Mouse (Mus musculus): Measurements from ENCODE around the gene Wdr62.

Wdr62 gene

DNA sequence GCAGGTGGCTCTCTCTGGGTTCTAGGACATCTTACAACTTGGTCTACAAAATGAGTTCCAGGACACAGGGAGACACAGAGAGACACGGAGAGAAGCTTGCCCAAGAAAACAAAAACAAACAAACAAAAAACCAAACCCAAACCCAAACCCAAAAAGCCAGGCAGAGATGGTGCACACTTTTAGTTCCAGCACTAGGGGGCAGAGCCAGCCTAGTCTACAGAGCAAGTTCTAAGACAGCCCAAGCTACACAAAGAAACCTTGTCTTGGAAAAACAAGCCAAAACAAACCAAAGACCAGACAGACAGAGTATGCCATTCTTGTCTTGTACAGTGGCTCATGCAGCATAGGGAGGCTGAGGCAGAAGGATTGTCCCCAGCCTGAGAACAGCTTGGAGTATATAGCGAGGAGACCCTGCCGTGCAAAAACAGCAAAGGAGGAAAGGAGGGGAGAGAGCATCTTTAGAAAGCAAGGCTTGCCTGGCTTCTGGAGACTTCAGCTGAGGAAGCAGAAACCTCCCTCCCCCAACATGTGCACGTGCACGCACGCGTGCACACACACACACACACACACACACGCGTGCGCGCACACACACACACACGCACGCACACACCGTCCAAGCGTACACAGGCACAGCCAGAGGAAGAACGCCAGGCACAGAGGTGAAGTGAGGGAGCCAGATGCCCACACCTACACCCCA is 26.0 kb upstream of the Wdr62 start:
- peak; percentile 70 for DNase-seq (ENCODE audit: low read depth)

DNA sequence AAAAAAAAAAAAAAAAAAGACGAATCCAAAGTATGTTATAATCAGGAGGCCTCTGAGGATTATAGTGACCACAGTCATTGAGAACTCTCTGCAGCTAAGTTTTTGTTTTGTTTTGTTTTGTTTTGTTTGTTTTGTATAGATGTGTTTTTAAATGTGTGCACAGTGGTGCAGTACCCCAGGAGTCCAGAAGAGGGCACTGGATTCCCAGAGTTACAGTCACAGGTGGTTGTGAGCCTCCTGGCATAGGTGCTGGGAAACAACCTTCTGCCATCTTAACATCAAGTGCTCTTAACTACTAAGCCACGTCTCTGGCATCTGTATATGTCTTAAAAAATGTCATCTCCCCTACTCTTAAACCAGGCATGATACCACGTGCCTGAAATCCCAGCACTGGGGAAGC is 20.7 kb upstream of the Wdr62 start:
- DNase-seq (ENCODE audit: low read depth), result peak; percentile 71

DNA sequence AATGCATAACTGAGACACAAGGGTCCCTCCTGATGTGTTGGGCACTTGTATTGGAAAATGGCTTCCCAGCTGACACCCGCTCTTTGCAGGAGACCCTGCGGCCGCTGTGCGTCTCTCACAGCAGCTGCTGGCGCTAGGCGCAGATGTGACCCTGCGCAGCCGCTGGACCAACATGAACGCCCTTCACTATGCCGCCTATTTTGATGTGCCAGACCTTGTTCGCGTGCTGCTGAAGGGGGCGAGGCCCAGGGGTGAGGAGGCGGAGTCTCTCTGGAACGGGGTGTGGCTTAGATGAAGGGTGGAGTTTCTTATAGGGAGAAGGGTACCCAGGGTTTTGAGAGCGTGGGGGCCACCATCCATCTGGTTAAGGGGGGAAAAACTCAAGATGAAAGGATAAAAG is 17.0 kb upstream of the Wdr62 start:
- no peak for DNase-seq (ENCODE audit: low read depth)

DNA sequence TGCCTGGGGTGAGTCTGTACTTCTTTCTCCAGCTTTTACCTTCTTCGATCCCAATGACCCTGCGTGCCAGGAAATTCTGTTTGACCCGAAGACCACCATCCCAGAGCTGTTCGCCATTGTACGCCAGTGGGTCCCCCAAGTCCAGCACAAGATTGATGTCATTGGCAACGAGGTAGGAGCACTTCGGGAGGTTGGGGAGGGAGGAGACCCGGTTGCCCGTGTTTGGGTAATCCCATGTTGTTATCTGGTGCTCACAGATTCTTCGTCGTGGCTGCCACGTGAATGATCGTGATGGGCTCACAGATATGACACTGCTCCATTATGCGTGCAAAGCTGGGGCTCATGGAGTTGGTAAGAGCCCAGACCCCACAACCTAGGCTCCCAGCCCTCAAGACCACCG is 16.6 kb upstream of the Wdr62 start:
- DNase-seq (ENCODE audit: low read depth), result no peak

DNA sequence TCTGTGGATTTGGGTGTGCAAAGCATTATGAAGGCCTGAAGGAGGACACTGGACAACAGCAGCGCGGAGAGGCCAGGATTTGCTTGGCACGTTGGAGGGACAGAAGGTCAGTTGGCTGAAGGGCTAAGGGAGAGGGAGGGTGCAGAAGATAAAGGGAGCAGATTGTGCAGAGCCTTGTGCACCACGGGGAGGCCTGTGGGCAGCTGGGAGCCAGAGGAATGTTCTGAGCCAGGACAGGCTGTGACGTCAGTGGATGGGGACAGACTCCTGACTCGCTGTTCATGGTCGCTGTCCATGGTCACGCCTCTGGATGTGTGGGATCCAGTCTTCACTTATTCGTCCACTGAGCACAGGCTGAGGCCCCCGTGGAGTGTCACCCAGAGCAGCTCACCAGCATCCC is 14.9 kb upstream of the Wdr62 start:
- DNase-seq (ENCODE audit: low read depth), result peak; percentile 74

DNA sequence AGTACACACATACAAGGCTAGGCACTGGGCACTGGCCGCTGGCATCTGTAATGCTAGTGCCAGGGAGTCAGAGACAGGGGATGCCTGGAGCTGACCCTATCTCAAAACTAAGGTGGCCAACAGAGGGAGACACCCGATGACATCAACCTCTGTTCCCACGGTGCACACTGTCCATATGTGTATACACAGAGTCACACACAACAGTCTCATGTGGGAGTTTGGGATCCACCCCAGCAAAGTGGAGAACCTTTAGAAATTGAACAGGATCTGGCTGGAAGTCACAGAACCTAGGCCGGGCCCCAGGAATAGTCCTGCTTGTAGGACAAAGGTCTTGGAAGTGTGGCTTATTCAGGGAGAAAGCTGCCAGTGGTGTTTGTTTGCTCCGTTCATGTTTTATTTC is 14.1 kb upstream of the Wdr62 start:
- DNase-seq (ENCODE audit: low read depth), result no peak

DNA sequence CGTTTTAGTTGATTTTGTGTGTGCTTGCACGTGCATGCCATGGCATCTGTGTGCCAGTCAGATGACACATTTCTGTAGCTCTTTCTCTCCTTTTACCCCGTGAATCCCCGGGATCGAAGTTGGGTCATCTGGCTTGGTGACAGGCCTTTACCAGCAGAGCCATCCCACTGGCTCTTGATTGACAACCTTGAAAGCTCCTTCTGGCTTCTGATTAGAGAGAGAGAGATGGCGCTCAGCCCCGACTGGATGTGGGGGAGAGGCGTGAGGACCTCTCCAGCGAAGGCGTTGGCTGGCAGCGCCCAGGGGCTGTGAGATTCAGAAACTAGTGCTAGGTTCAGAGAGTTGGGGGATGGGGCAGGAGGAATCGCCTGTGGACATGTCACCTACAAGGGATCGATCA is 13.6 kb upstream of the Wdr62 start:
- no peak for DNase-seq (ENCODE audit: low read depth)

DNA sequence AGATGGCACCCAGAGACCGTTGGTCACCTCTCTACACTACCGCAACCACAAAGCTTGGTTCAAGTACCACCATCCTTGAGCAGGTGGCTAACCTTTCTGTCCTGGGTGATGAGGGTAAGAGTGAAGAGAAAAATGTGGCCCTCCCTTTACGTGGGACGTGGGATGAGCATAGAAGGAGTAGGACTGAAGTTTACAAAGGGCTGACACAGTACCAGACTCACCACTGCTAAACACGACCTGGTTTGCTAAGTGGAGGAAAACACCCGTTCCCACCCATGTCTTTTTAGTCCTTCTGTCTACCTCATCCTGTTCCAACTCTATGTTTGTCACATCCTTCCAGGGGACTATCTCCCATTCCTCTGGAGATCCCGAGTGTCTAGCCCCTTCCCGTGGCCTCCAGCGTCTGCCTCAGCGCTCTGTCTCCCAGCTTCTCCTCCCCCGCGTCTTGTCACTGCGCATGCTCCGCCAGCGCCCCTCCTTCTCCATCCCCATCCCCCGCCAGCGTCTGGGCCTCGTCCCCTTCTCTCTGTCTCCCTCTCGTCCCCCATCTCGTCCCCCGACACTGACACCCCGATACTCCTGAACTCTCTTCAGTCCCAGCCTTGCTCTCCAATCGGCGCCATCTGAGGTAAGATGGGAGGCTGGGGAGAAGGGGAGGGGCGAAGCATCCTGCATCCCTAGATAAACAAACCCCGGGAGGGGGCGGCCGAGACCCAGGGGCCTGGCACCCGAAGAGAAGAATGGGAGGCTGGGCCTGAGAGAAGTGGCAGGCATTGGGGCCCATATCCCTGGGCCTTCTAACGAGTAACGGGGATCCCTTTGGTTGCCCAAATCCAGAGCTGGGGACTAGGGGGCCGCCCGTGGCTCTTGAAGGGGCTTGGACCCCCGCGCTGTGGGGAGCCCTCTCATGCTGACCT is 11.3 kb upstream of the Wdr62 start, which contains the start of gene Clip3:
Gene Clip3, plus strand, starts transcription at position 514 of the 917 bp plus-strand sequence.
- DNase-seq (ENCODE audit: low read depth), result peak; percentile 87

DNA sequence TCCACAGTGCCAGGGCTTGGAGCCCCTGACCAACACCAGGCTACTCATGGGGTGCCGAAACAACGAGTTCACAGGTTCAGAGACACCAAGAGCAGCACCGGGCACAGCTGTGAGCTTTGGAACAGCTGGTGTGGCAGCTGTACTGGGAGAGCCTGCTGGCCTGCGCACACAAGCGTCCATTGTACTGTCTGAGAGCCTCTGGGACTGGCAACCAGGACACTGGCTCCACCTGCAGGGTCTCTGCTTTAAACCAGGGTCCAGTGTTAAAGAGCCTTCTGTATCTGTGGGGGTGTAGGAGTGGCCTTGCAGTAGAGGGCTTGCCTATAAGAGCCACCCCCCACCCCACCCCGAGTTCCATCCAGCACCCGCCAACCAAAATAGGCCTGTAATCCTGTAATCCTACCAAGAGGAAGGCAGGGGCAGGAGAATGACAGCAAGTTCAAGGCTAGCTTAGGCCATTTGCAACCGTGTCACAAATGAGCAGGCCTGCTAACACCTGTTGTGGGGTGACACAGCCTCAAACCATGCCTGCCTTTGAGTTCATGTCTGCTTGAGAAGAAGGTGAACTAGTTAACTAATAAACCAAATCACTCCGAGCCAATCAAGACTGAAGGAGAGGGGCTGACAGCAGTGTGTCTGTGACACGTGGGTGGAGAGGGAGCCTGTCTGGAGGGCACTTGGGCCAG is 9.6 kb upstream of the Wdr62 start:
- DNase-seq (ENCODE audit: low read depth), result no peak

DNA sequence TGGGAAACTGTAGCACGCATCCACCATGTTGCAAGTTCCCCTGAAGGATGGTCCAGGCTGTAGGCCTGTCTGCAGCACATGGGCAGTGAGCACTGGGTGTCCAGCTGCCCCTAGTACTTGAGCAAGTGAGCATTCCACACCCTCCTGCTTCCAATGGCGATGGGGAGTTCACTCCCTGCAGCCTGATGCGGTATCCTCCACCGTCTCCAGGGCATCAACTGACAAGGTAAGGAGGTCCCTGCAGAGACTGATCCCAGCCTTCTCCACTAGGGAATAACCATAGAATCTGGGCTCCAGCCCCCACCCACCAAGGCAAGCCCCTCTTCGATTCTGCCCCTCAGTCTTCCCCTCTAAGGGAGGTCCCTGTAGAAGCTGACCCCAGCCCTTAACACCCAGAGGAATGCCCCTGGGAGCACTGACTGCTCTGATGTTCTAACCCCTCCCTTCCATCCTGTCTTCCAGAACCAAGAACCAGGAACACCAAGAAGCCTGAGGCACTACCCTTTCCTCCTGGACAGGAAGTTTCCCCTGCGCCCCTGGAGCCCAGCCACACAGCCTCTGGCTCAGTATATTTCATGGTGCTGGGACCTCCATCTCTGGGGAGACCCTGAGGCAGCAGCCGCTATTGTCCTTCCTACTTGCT is 9.0 kb upstream of the Wdr62 start:
- DNase-seq (ENCODE audit: low read depth), result no peak

DNA sequence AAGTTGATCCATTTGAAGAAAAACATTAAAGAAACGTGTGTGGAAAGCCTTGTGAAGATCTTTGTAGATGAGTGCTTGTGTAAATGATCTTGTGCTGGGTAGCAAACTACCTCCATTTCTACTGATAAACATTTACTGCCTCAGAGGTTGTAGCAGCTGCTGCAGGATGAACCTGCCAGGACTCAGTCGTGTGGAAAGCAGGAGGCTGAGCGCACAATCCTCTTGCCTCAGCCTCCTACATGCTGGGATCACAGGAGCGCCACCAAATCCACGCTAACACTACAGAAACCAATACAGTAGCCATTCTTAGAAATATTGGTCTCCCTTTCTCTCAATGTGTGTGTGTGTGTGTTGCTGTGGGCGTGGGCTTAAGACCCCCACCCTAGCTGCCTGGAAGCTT is 7.8 kb upstream of the Wdr62 start:
- no peak for DNase-seq (ENCODE audit: low read depth)

DNA sequence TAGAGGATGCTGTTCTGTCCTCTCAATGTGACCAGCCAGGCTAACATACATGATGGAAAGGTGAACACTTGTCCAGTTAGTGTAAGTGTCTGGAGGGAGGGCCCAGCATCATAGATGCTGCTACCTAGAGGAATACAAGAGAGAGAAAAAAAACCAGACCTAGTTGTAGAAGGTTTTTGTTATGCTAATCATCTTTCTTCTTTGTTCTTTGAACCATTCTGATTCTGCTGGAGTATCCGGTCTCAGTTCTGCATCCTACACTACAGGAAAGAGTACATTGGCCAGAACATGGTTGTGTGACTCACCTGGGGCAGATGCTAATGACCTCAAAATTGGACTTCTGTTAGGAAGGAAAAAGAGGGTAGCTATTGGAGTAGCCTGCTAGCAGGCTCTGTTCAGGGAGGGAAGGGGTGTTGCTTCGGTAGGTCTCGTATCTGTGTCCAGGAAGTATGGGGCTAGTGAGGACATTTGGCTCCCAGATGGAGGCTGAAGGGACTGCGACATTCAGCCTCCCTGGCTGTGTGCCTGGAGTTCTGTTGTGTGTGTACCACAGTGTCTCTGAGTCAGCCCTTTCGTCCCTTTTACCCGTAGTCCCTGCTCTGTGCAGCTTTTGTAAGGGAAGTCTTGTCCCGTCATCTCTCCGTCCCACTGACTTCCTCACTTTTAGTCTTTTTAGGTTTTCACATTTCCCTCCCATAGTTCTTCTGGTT is 6.6 kb upstream of the Wdr62 start:
- no peak for DNase-seq (ENCODE audit: low read depth)

DNA sequence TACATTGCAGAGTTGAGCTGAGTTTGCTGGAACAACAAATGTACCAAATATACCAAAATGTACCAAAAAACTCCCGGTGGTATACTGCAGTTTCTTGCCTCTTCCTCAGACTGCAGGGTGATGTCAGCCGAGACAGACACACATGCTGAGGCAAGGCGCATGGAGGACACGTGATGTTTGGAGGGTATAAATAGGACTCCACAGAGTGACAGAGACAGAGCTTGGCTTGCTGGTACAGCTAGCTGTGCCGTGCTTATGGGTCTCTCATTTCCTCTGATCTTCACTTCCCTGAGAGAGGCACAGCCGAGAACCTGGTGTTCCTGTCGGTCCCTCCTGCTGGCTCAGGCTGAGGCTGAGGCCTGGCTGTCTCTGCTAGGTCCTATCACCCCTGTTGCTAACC is 2.5 kb upstream of the Wdr62 start:
- no peak for DNase-seq (ENCODE audit: low read depth)

DNA sequence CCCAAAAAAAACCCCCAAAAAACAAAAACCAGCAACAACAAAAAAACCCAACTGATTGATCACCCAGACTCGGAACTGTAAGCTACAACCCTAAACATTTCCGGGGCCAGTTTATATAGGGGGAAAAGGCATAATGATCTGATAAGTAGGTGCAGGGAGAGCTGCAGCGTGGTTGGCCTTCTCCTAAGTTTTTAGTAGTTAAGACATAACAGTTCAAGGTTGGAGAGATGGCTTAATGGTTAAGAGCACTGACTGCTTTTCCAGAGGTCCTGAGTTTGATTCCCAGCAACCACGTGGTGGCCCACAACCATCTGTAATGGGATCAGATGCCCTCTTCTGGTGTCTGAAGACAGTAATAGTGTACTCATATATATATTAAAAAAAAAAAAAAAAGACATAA is 1.3 kb upstream of the Wdr62 start:
- no peak for DNase-seq (ENCODE audit: low read depth)

DNA sequence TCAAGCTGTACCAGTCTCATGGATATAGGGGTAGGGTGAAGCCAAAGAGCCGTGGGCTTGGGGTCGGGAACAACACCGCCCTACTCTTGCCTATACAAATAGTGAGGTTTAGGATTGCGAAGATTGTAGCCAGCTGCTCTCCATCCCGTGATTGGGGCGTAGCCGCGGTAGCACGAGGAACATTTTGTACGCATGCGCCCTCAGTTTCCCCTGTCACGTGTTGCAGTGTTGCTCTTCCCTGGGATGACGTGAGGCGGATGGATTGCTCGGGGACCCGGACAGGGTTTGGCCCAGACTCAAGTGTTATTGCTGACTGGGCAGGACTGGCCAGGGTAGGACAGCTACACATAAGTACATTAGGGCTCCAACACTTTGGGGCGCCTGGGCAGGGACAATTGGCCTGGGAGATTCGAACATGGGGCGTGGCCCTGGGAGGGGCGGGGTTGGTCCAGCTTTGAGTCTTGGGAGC is 485 bp upstream of the Wdr62 start:
- DNase-seq (ENCODE audit: low read depth), result peak; percentile 97

DNA sequence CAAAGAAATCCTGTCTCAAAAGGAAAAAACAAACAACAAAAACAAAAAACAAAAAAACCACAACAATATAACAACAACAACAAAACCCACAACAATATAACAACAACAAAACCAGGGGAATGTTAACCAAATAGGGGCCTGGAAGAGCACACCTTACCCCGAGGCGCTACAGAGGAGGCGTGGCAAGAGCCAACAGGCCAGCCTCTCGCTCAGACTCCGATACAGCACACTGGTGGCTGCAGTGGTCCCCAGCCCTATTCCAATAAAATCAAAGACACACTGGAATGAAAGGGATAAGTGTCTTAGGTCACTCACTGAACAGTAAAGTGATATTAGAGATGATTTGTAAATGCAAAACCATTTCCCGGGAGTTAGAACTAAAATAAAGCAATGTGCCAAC is 683 bp downstream of the Wdr62 start:
- no peak for DNase-seq (ENCODE audit: low read depth)

DNA sequence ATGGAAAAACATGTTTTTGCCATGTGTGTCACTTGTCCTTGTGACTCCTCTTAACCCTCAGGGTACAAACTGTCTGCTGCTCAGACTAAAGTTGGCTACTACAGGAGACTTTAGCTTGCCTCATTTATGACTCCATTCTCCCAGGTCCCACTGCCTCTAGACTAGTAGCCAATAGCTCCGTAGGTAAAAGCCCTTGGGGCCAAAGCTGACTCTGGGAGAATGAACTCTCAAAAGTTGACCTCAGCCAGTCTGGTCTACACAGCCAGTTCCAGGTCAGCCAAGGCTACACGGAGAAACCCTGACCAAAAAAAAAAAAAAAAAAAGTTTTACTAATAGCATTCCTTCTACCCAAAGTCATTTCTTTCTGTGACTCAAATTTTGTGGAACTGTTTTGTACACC is 1.3 kb downstream of the Wdr62 start:
- DNase-seq (ENCODE audit: low read depth), result no peak

DNA sequence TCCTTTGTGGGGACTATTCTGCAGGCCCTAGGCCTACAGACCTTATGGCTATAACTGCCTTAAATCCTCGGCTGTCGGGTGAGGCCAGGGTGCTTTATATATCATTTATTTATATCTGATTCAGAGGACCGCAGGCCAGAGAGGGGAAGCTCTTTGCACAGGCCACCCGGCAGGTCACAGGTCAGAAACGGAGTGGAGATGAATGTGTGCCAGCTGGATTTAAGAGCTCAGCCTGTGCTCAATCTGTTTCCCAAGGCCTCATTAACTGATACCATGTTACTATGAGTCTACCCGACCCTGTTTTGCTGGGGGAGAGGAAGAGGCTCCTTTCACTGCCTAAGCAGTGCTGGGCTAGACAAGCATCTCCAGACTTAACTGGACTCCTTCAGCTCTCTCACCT is 5.8 kb downstream of the Wdr62 start:
- DNase-seq (ENCODE audit: low read depth), result no peak

DNA sequence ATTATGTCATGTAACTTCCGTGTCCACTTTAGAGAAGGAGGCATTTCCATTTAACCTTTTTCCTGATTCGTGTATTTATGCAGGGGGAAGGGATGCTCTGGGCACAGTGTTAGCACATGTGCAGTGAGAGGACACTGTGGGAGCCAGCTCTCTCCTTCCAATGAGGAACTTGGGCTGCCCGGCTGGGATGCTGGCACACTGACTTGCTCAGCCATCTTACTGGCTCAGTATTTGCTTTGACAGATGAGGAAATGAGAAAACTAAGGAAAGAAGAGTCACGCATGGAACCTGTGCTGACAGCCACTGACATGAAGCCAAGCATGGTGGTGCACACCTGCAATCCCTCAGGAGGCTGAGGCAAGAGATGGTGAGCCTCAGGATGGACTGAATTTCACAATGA is 10.6 kb downstream of the Wdr62 start:
- DNase-seq (ENCODE audit: low read depth), result no peak

DNA sequence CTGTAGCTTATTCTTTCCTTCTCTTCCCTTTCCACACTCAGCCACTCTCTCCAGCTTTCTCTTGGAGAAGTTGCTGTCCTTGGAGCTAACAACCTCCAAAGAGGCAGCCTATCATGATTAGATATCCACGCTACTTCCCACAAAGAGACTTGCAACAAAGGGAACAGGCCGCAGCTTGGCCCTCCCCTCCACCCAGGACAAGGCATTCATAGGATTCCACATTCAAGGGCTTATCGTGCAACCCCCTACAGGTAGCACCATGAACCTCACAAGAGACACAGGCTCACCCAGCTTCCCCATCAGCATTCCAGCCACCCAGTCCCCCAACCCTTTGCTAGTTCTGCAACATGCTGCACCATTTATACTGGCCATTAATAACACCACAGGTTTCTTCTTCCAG is 13.4 kb downstream of the Wdr62 start:
- no peak for DNase-seq (ENCODE audit: low read depth)

DNA sequence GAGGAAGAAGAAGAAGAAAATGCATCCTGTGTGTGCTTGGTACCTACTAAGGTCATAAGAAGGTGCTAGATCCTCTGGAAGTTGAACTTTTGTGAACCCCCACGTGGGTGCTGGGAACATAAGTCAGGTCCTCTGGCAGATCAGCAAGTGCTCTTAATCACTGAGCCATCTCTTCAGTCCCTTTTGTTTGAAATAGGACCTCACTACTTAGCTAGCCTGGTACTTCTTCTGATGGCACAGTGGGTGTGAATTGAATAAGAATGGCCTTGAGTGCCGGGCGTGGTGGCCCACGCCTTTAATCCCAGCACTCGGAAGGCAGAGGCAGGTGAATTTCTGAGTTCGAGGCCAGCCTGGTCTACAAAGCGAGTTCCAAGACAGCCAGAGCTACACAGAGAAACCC is 14.3 kb downstream of the Wdr62 start:
- no peak for DNase-seq (ENCODE audit: low read depth)

DNA sequence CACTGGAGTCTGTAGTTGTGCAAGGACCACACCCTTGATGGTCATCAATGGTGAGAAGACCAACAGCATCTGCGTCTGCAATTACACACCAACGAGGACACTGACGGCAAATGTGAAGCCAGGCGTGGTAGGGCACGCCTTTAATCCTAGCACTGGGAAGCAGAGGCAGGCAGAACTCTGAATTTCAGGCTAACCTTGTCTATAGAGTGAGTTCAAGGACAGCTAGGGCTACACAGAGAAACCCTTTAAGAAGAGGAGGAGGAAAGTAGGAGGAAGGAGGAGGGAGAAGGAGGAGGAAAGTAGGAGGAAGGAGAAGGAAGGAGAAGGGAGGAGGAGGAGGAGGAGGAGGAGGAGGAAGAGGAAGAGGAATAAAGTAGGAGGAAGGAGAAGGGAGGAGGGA is 14.7 kb downstream of the Wdr62 start:
- no peak for DNase-seq (ENCODE audit: low read depth)

All from NIH3T3 (cell line).